Mouse (Mus musculus) heart, postnatal 4 days (tissue): ENCODE results near the gene Fgfr2. TPM values are rescaled to one million over a fixed set of nuclear protein-coding genes. Genes with fewer than 3 reads are reported as not detected.
A peak's percentile ranks its signal among the peaks of the same experiment; 100 is the strongest.

Source experiments
- DNase-seq: peaks from one replicate; pipeline ENCODE4 v3.0.0; 2021
- total RNA-seq, 2 experiments: library from RNA; stranded (reverse); gene quantifications; 2 replicates each; pipeline ENCODE4 v1.2.3; 2021

Gene Fgfr2
- total RNA-seq, 2 experiments from 2014 or later, result 10.2 to 10.6 TPM

DNA sequence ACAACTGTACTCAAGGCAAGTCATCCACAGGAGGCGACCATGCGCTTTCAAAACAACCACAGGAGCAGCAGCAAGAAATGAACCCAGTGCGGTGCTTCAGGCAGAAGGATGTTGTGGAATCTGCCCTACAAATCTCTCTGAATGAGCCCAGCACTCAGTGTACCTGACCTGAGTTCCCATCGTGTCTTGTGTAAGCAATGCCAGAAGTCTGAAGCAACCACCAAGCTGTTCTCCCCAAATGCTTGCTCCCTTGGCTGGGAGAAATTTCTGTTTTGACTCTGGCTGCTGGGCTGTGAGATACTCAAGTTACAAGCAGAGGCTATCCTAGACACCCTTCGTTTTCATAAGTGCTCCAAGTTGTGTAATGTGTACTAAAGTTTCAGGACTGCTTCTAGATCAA, 517.5 kb downstream of the Fgfr2 start:
- no peak for DNase-seq

DNA sequence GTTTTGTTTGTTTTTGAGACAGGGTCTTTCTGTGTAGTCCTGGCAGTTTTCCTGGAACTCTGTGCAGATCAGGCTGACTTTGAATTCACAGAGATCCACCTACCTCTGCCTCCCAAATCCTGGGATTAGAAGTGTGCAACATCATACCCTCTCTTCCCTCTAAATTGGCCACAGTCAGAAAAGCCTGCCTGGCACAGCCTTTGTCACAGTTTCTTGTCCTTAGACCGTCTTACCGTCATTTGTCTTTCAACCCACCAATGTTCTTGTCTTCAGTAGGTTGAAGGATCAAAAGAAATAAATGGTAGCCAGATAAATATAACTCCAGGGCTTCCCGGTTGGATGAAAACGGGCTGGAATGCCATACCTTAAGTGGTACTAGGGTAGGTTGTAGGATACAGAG, 518.4 kb downstream of the Fgfr2 start:
- no peak for DNase-seq

DNA sequence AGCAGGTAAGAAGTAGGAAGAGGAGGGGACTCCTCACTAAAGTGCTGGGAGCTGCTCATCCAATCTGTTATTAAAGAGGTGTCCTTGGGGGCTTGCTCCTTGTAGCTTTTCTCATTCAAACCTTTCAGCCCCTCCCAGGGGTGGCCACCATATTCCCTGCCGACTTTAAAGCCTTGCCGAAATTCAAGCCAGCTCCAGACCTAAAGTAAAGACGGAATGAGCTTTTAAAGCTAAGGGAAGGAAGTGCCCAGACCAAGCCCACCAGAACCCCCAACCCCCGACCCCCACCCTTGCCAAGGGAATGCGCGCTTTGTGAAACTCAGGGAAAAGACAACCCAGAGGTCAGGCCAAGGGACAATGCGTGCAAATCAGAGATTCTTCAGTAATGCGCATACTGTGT, 522.2 kb downstream of the Fgfr2 start:
- no peak for DNase-seq

DNA sequence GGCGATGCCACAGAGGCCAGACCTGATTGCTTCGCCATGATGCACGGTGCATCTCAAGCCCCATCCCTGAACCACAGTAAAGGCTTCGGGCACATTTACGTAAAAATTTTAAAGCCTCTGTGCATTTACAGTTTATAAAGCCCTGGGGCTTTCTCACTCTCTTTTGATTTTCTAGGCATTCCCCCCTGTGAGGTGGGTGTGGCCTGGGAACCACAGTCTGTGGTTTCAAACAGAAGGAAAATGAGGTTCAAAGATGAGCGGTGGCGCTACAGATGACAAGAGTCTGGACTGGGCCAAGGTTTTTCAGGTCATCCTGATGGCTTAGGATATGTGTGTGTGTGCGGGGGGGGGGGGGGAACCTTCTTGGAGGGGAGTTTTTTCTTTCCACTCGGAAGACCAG, 523.1 kb downstream of the Fgfr2 start:
- no peak for DNase-seq

DNA sequence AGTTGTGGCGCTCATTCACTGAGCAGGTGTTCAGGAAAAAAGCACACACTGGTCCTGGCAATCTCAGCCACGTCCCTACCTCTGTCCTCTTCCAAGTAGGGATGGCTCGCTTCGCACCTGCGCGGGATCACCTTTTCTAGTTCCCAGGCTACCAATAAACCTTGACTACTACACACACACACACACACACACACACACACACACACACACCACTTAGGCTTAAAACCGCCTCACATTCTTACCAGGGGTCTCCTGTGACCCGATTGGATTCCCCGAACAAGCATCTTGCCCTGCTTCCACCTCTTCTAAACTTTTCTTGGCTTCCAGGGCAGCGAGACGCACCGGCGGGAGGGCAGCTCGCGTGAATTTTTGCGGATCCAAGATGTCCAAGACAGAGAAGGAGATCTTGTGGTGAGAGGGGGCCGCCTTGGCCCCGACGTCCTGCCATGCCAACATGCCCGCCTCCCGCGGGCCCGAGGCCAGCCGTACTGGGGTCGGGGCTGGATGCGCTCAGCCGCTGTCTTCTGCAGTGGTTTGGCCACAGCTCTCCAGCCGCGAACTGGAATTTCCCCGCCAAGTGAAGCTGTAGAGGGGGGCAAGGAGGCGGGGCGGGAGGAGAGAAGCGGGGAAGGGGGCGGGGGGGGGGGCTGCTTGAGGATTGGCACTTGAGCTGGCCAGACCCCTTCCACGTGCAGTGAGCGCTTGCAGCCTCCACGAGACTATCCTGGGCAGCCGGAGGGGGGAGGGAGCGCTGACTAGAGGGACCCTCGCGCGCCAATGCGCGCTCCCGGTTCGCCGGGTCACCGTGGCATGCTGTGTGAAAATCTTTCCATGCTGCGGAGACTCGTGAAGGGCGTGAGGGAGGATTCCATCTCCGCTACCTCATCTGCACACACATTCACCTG, 523.8 kb downstream of the Fgfr2 start, which contains the start of gene Nkx1-2:
TSS of gene Nkx1-2 (minus strand) at position 567 of the 905 bp plus-strand sequence.
- no peak for DNase-seq

DNA sequence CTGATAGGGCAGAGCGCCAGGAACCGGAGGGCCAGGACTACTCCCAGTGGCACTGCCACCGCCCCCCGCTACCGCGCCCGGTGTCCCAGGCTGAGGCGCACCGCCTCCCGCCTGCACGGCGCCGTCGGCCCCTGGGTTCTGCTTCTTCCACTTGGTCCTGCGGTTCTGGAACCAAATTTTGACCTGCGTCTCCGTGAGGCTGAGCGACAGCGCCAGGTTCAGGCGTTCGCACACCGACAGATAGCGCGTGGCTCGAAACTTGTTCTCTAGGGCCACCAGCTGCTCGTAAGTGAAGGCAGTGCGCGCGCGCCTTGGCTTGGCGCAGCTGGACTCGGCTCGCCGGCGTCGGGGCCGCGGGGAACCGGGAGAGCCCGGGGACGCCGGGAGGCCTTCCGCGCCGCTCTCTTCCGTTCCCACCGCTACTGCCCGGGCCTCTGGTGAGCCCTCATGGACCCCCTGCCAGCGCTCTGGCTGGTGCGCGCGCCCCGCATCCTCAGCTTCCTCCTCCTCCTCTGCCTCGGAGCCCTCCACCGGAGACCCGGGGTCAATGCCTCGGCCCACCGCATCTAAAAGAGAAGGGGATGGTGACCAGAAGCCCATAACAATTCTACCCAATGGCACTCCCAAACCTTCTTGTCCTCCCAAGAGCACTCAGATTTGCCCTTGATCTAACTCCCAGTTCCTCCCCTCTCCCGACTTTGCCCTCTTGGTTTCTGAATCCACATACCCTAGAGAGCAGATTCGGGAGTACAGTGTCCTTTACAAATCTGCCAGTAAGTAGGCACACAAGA, 525.7 kb downstream of the Fgfr2 start:
- peak; percentile 28 for DNase-seq

DNA sequence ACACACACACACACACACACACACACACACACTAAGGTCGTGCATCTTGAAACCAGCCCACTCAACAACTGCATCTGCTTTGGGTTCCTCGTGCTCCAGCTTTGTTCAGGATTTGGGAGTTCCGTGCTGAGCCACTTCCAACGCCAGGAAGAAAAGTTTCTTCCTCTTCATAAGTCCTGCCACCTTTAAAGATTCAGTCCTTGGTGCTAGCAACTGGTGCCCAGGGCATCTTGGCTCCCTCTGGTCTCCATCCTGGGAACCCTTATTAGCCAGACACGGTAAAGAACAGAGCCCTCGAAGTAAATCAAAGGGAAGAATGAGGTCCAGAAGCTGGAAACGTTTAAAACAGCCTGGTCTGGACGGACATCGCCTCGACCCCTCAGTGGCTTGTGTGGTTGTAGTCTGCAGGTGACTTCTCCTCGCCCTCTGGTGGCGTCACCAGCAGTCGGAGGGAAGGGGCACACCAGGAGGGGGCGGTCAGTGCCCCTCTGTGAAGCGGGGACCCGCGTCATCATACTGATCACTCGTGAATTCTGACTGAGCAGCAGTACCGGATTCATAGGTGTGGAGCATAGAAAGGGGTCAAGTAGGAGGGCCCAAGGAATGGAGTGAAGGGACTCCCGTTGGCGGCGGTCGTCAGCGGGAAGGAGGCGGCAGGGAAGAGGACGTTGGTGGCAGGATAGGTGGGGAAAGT, 526.4 kb downstream of the Fgfr2 start:
- DNase-seq, result no peak

DNA sequence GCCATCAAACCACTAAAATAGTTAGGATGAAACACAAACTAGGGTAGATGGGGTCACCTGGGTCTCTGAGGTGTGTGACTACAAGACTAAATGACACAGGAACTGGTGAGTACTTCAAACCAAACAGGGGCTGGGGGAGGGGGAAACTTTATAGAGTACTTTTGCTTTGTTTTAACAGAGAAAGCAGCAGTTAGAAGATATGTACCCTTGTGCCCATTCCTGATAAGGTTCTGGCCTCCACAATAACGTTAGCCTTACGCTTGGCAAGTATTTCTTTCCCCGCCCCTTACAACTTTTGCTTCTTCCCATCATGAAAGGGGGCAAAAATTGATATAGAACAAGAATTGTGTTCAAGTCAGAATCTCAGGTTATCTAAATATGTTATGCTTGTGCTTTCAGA, 527.4 kb downstream of the Fgfr2 start:
- DNase-seq, result no peak

DNA sequence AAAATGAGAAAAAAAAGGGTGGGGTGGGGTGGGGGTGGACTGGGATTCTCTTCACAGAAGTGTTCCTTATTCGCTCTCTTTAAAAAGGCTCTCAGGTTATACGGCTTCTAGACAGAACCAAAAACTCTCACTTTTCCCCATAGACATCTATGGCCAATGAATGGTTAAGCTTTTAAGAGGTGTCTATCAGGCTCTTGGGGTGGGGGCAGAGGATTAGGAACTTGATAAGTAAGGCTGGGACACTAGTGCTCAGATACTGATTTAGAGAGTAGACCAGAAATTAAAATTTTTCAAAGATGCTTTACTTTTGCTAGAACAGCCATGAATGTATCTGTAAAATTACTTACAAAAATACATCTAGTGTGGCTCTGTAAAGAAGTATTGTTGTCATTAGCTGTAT, 528.8 kb downstream of the Fgfr2 start:
- no peak for DNase-seq

DNA sequence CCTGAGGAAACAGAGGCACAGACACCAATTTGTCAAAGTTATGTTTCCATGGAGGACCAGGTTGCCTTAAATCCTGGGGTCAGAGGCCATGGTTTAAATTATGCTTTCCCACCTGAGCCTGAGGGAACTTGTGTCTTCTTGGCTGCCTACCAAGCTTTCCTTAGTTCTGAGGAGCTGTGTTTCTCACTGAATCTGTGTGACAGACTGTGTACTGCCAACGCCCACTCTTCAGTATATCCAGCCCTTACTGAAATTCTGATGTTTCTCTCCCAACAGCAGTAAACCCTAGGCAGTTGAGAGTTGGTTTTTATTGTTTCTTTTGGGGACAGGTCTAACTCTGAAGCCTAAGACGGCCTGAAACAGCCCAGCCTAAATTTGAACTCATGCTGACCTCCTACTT, 529.4 kb downstream of the Fgfr2 start:
- DNase-seq, result no peak

DNA sequence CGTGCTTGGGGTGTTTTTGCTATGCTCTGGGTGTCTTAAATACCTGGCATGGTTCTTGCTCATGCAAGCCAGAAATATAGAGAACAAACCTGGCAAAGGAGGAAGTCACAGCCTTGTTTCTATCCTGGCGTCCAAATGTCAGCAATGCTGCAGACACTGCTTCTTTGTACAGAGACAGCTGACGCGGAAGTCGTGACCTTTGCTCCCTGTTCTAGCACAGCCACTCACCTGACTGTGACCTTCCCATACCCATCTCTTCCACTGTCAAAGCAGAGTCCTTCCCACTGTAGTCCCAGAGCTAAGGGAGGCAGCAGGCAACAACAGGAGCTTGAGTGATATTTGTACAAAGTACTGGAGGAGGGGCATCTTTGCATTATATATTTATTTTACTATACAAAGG, 533.5 kb downstream of the Fgfr2 start:
- DNase-seq, result no peak

DNA sequence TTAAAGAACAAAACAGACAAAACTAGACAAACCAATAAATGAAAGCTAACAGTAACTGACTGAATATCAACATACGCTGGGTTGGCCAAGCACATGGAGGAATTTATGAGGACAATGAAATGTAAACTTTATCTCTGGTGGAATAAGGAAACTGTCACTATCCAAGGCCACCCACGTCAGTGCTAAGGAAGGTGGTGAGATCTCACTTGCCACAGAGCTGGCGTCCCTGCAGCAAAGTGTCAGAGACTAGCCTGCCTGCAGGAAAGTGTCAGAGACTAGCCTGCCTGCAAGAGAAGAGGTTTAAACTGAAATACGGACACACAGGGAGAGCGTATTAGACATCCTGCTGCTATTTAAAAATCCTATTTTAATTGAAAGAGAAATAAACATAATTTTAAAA, 536.0 kb downstream of the Fgfr2 start:
- no peak for DNase-seq

DNA sequence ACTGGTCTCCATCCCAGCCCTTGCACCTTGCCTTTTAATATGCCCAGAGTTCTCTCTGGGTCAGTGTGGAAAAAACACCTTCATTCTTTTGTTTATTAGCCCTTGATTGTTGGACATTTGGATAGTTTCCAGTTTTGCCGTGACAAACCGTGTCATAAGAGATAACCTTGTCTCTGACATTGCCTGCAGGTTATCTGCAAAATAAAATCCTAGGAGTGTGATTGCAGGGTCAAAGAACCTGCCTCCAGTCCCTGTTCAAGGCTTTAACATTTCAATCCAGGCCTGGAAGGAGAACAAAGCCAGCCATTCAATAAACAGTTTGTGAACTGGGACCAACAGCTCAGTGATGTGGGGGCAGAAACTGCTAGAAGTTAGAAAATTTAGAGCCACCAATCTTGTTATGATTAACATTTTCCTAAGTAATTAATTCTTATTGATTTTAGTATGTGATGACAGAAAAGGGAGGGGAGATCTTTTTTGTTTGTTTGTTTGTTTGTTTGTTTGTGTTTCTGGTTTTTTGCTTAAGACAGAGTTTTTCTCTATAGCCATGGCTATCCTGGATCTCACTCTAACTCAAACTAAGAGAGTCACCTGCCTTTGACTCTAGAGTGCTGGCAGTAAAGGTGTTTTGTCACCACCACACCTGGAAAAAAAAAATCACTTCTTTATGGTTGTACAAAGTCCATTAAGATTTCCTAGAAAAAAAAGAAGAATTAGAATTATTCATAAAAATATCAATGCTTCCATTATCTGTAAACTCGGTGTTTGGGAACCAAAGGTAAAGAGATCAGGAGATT, 537.3 kb downstream of the Fgfr2 start:
- no peak for DNase-seq

DNA sequence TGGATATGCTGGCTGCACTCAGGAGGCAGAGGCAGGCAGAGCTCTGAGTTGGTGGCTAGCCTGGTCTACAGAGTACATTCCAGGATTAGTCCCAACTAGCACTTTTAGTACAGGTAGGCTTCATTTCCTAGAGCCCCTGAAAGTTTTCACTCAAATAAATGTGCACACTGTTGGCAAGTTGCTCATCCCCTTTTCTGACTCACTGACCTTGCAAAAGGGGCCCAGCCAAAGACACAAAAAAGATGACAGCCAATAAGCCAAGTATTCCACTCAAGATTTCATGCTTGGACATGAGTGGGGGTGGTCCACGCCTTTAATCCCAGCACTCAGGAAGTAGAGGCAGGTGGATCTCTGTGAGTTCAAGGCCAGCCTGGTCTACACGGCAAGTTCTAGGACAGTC, 541.7 kb downstream of the Fgfr2 start:
- DNase-seq, result no peak

DNA sequence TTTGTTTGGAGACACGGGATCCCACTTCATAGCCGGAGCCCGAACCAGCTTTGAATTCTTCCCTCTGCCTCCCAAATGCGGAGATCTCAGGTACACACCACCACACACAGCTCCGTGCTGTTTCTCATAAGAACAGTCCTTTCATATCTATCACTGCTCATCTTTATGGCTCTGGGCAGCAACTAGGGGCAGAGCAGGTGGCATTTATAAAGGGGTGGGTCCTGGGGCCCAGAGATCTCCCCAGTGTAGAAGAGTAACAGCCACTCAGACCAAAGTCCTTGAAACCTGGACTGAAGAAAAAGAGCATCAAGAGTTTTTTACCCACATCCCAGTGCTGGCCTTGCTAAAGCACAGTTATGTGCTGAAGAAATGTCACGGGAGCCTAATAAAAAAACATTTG, 542.6 kb downstream of the Fgfr2 start:
- DNase-seq, result no peak

DNA sequence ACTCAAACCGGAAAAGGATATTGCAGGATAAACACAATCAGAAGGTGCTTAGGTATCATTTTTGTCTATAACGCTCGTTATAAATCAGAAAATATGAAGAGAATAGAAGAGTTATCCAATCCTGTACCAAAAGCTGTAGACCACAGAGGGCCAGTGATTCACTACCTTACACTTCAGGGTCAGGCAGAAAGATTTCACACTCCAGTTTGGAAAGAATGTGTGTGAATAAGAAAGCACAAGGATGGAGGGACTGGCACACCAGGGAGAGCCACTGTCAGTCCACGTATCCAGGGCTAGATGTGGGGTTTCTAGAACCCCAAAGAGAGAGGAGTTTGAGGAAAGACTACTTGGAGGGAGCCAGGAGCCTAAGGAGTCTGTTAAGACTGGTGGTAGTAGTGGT, 546.3 kb downstream of the Fgfr2 start:
- no peak for DNase-seq

DNA sequence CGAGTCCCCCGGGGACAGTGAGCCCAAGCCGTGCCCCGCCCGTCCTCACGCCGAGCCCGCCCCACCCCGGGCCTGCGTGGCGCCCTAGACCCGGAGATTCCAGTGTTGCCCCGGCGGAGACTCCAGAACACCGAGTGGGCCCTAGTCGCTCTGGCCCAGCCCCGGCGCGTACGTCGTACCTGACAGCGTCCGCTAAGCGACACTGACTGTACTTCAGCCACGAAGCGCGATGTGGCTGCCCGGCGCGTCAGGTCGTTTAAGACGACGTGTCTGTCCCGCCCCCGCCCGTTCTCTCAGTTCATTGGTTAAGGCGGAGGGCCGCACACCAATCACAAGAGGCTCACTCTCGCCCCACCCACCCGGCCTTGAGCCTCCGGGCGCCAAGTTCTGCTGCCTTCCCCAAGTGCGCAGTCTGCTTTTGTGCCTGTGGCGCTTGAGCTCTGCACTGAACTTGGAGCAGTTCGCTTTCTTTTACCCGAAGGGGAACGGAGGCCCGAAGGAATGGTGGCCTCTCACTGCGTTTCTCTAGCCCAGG, 547.0 kb downstream of the Fgfr2 start, which contains the start of gene Oat:
TSS of gene Oat (minus strand) at position 283 of the 535 bp plus-strand sequence.
- DNase-seq, result peak; percentile 96

DNA sequence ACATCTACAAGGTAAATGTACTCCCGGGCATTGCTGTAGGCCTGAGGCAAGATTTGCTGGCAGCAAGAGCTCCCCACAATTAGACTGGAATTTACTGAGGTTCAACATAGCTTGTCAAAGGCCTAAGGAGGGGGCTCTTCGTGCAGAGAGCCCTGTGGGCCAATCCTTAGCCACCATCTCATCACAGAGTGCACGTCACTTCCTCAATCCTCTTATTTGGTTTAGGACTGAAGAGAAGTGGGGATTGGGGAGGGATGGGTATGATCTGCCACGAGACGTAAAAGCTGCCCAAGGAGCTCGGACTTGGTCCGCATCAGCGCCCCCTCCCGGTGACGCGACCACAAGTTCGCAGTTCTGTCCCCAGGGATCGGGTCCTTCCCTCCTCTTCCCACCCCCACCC, 547.5 kb downstream of the Fgfr2 start:
- DNase-seq, result peak; percentile 89

DNA sequence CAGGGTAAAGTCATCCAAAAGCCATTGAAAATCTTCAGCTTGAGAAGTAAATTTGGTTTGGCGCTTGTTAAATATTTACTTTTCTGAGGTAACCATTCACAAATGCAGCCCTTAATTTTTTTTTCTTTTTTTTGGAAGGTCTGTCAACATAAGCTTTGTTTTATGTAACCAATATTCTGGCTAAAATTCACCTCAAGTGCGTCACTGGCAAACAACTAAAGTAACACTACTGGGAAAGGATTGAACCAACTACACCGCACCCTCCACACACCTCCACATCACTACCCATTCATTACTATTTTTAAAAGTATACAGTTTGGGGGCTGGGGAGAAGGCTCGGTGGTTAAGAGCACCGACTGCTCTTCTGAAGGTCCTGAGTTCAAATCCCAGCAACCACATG, 548.5 kb downstream of the Fgfr2 start:
- no peak for DNase-seq

DNA sequence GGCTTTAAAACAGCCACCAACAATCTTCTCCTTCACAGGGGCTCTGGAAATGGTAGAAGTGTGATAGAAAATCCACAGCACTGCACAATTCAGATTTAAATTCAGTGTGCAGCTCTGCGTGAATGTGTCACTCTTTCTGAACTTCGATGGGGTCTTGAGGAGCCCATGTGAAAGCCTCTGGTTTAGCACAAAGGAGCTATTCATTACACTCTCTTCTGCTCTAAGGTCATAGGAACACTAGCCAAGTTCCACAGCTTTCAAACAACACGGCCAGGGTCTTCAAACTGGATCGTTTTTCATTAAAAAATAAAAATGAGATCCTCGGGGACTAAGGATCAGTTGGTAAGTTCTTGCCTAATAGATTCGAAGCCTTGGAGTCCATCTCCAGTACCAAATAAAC, 549.9 kb downstream of the Fgfr2 start:
- DNase-seq, result no peak

DNA sequence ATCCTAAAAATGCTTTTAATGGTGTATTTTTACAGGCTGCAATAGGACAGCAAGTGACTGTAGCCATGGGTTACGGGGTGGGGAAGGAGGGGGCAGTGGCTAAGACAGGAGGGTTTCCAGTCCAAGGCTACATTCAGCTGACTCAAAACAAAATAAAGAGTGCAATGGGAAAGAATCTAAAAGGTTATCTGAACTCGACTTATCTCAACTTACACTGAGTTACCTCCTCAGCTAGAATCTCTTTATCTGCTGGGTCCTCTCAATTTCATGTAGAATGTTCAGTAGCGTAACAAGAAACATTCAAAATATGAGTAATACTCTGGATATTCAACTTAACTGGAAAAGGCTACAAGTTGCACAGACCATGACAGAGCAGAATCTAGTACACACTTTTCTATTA, 550.4 kb downstream of the Fgfr2 start:
- no peak for DNase-seq

DNA sequence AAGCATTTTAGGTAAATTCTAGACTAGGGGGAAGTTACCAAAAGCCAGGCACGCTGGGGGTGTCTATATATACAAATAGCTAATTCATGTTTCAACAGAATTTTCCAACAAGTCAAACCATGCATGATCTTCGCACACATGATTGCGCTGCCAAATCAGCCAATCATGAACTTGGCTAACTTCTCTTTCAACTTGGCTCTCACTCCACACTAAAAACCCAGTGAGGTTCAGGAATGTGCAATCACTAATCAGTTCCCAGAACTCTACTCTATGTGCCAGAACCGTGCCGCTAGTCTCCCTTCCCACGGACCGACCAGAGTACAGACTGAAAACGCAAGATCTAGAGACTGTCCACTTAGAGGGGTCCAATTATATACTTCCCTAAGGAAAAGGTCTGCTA, 551.7 kb downstream of the Fgfr2 start:
- DNase-seq, result peak; percentile 30
